Mouse (Mus musculus) gastrocnemius, adult 18-20 months (tissue): Measurements from ENCODE around the gene 4930596D02Rik. TPM values are rescaled to one million over a fixed set of nuclear protein-coding genes. Genes with fewer than 3 reads are reported as not detected.

Experiments used
- DNase-seq: peaks from one replicate; pipeline ENCODE4 v3.0.0; 2021; ENCODE audit warnings: low spot score
- long read RNA-seq, 2 experiments: library from polyadenylated mRNA; stranded (forward); transcript quantifications; one replicate each; pipeline ENCODE4 v2.0.0; 2021
- total RNA-seq, 2 experiments: library from RNA; stranded (reverse); gene quantifications; 2 replicates each; pipeline ENCODE4 v1.2.3; 2021

The 4930596D02Rik gene
- not detected for total RNA-seq
- long read RNA-seq, experiment 1 = 0 reads
- long read RNA-seq, experiment 2 = 0 reads

GRCm38 (mm10) chr14:35811878-35812277 is at the start of gene 4930596D02Rik:
TSS of gene 4930596D02Rik (minus strand) at chr14:35811978.
- no peak for DNase-seq

- no peak for DNase-seq
Observed at GRCm38 (mm10) chr14:35853254-35853653, 41.5 kb upstream of the 4930596D02Rik start.

- DNase-seq = no peak
Observed at GRCm38 (mm10) chr14:35845271-35845670, 33.5 kb upstream of the 4930596D02Rik start.

- no peak for DNase-seq
Observed at GRCm38 (mm10) chr14:35842111-35842721, 30.4 kb upstream of the 4930596D02Rik start.

GRCm38 (mm10) chr14:35792656-35793213 is 19.0 kb downstream of the 4930596D02Rik start:
- no peak for DNase-seq

GRCm38 (mm10) chr14:35780033-35780432 is 31.7 kb downstream of the 4930596D02Rik start:
- DNase-seq = no peak

GRCm38 (mm10) chr14:35773306-35773705 is 38.5 kb downstream of the 4930596D02Rik start:
- DNase-seq = no peak
